32 mouse cellular contexts compared by ENCODE assay signal in the genomic region with DNA sequence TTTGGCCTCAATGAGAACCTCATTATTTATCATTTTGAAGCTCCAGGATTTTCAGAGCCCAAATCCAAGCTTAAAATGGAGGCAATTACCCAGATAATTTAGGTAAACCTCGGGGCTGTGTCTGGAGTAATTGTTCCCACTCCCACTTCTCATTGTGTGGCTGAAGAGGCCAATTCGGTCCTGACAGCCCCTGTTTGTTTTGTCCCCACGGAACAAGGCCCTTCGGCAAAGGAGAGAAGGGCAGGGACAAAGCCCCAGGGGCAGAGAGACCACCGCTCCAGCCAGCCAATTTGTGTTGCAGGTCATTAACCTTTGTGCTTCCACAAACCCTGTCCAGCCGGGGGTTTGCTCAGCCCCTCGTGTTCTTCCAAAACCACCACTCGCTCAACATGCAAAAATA. TPM values are rescaled to one million over a fixed set of nuclear protein-coding genes. Genes with fewer than 3 reads are reported as not detected.
DNase-seq lines count a peak whose midpoint lies in the region; ATAC-seq and TF ChIP-seq lines count a peak whose summit lies in the region.
"Had no signal": no experiment of that assay in that cellular context is flagged by ENCODE, and none has a peak within 500 bp of the region (broad histone marks: within the 10 kb centered on the region; RNA-seq: fewer than 3 reads in every experiment).

No protein-coding gene starts in this region.

- no peaks in the 10 kb centered on the region for H3K9me3 ChIP-seq in forebrain, embryonic 14.5 days (replicated peaks; ENCODE audit: control insufficient read depth, low read length)
- no peaks in the 10 kb centered on the region for H3K9me3 ChIP-seq in forebrain, embryonic 13.5 days (replicated peaks)
- no peaks in the 10 kb centered on the region for H3K9me3 ChIP-seq in ES-E14 (ENCODE audit: control insufficient read depth, insufficient read depth, low read depth, low read length)
- H3K9me3 ChIP-seq: embryonic facial prominence, embryonic 13.5 days; hindbrain, embryonic 15.5 days; liver, embryonic 12.5 days; midbrain, embryonic 12.5 days; neural tube, embryonic 13.5 days had no signal

- in situ Hi-C loops in ES-E14 (cut with MboI; ENCODE audit: low sequenced_read_pairs in 2 of 2, unreplicated experiment in 2 of 2) = loop anchor here (10.0 to 25.0 kb wide), 3 partner anchors 390 to 908 kb away; no protein-coding TSS in a partner anchor

- H3K27me3 ChIP-seq in forebrain, embryonic 14.5 days (replicated peaks; ENCODE audit: control insufficient read depth, insufficient read depth, low read length) = peaks cover 19% of the 10 kb centered on the region
- H3K27me3 ChIP-seq in forebrain, embryonic 13.5 days = peaks cover 53% of the 10 kb centered on the region

- WGBS in forebrain, embryonic 14.5 days = 1% methylated on average over 8 of the region's 8 CpGs
- WGBS in forebrain, embryonic 13.5 days = 2% methylated on average over 8 of the region's 8 CpGs

- H3K4me2 ChIP-seq in forebrain, embryonic 14.5 days (ENCODE audit: low read length) = no peak overlapping the region
- H3K4me2 ChIP-seq in forebrain, embryonic 13.5 days = no peak overlapping the region
- H3K4me2 ChIP-seq: embryonic facial prominence, embryonic 13.5 days; heart, embryonic 11.5 days; hindbrain, embryonic 15.5 days; liver, embryonic 12.5 days; midbrain, embryonic 12.5 days; neural tube, embryonic 13.5 days had no signal

- DNase-seq in forebrain, embryonic 14.5 days (ENCODE audit: low spot score) = peak; percentile 51
- no peak for DNase-seq in ES-E14 (ENCODE audit: low read depth, low spot score)
- peak; percentile 62 for DNase-seq in embryo, embryonic 10.5 days (ENCODE audit: low spot score)
- peak; percentile 55 for DNase-seq in retina, embryonic 14.5 days (ENCODE audit: low spot score)
- DNase-seq in heart, postnatal 10 days = no peak
- DNase-seq in layer of hippocampus, adult 9-11 months = no peak
- DNase-seq: adrenal gland, postnatal 14 days; B cell, adult 2 months; cerebellum, adult 11-12 months; cerebellum, postnatal 10 days; gastrocnemius, postnatal 36 days; heart, adult 18-20 months; heart, postnatal 4 days; kidney, adult 11 months; kidney, postnatal 14 days; liver, postnatal 0 days; lung, postnatal 36 days; right cerebral cortex, postnatal 4 days; thymus, adult 2 months; thymus, postnatal 4 days had no signal

- H3K36me3 ChIP-seq in forebrain, embryonic 14.5 days (ENCODE audit: control insufficient read depth, insufficient read depth, low read length) = no peaks in the 10 kb centered on the region
- H3K36me3 ChIP-seq in forebrain, embryonic 13.5 days (ENCODE audit: poor library complexity, severe bottlenecking) = no peaks in the 10 kb centered on the region
- no peaks in the 10 kb centered on the region for H3K36me3 ChIP-seq in ES-E14 (ENCODE audit: control insufficient read depth, insufficient read depth, low read length, poor library complexity, severe bottlenecking)
- H3K36me3 ChIP-seq: embryonic facial prominence, embryonic 13.5 days; hindbrain, embryonic 15.5 days; liver, embryonic 12.5 days; midbrain, embryonic 12.5 days; neural tube, embryonic 13.5 days had no signal

- no peak for ATAC-seq in forebrain, embryonic 14.5 days
- ATAC-seq in forebrain, embryonic 13.5 days = no peak
- ATAC-seq: inflammation-experienced regulatory T-cells, adult 6 months; liver, embryonic 12.5 days; liver, postnatal 0 days; Patski had no signal

- H3K9ac ChIP-seq in forebrain, embryonic 14.5 days (ENCODE audit: low read length) = no peak overlapping the region
- H3K9ac ChIP-seq in forebrain, embryonic 13.5 days = no peak overlapping the region
- H3K9ac ChIP-seq in ES-E14 (ENCODE audit: insufficient read depth, low read depth, low read length, poor library complexity, severe bottlenecking) = no peak overlapping the region
- H3K9ac ChIP-seq: embryonic facial prominence, embryonic 13.5 days; hindbrain, embryonic 15.5 days; liver, embryonic 12.5 days; liver, postnatal 0 days; midbrain, embryonic 12.5 days; neural tube, embryonic 13.5 days had no signal

- peaks cover 3% of the 10 kb centered on the region; the same call in 1 of the 2 replicates for H3K4me1 ChIP-seq in forebrain, embryonic 14.5 days (ENCODE audit: control insufficient read depth, insufficient read depth, low read length)
- peaks cover 13% of the 10 kb centered on the region for H3K4me1 ChIP-seq in forebrain, embryonic 13.5 days
- peaks cover 0 to 6% of the 10 kb centered on the region in 2 experiments; a peak in 2 of 4 replicates for H3K4me1 ChIP-seq in ES-E14 (ENCODE audit: control insufficient read depth in 2 of 2, insufficient read depth in 2 of 2, low read length in 2 of 2, poor library complexity in 1 of 2)
- H3K4me1 ChIP-seq: hindbrain, embryonic 15.5 days; liver, embryonic 12.5 days; neural tube, embryonic 13.5 days had no signal

- H3K4me3 ChIP-seq in forebrain, embryonic 14.5 days (ENCODE audit: low read depth, low read length) = no peak overlapping the region
- H3K4me3 ChIP-seq in forebrain, embryonic 13.5 days = no peak overlapping the region
- no peak overlapping the region for H3K4me3 ChIP-seq in ES-E14 (ENCODE audit: insufficient read depth in 1 of 2, low read depth in 1 of 2, low read length in 2 of 2, poor library complexity in 1 of 2, severe bottlenecking in 1 of 2)
- H3K4me3 ChIP-seq: embryonic facial prominence, embryonic 13.5 days; hindbrain, embryonic 15.5 days; liver, embryonic 12.5 days; midbrain, embryonic 12.5 days; neural tube, embryonic 13.5 days had no signal

- intact Hi-C loops in heart, postnatal 10 days (cut with DNase I) = no loop called here

- H3K27ac ChIP-seq in forebrain, embryonic 14.5 days (ENCODE audit: low read depth, low read length) = no peak overlapping the region
- H3K27ac ChIP-seq in forebrain, embryonic 13.5 days = no peak overlapping the region
- peak overlapping the region; percentile 18 for H3K27ac ChIP-seq in ES-E14 (ENCODE audit: insufficient read depth, low read depth, low read length, poor library complexity, severe bottlenecking)
- H3K27ac ChIP-seq: embryonic facial prominence, embryonic 13.5 days; hindbrain, embryonic 15.5 days; liver, embryonic 12.5 days; midbrain, embryonic 12.5 days; neural tube, embryonic 13.5 days had no signal

TF ChIP-seq in ES-E14, 5 proteins besides CTCF, POLR2A, EP300 and RAD21:
- TF ChIP-seq MAFK (IDR thresholded peaks at IDR 0.05; ENCODE audit: insufficient read depth, low read depth, low read length) (no peak), HCFC1 (IDR thresholded peaks at IDR 0.05; ENCODE audit: borderline replicate concordance, insufficient read depth, low read length) (no peak), ZC3H11A (IDR thresholded peaks at IDR 0.05; ENCODE audit: borderline replicate concordance, low read depth, low read length) (no peak), ZNF384 (IDR thresholded peaks at IDR 0.05; ENCODE audit: low read depth, low read length) (no peak), CHD2 (IDR thresholded peaks at IDR 0.05; ENCODE audit: low read depth, low read length) (no peak)
TF ChIP-seq in ES-E14: peak in this region for 0.

RNA-seq across cellular contexts. Expression of a gene that starts 24.4 kb away (rescaled TPM):
- 1.7 and 2.8 TPM in 2 replicates for polyA plus RNA-seq in forebrain, embryonic 14.5 days (2014; fragmentation: Nextera tagmentation; extraction: Ambion mirVana)
- 1.4 and 1.7 TPM in 2 replicates for polyA plus RNA-seq in forebrain, embryonic 13.5 days (2015; fragmentation: Nextera tagmentation; extraction: Ambion mirVana)
- 30.5 and 47.9 TPM in 2 replicates for total RNA-seq in ES-E14 (2012; rRNA removed)
- 10 to 100 TPM; 18.8 to 20.4 TPM for total RNA-seq in heart, postnatal 10 days (2021)
- total RNA-seq: common myeloid progenitor, adult 5-6 weeks; megakaryocyte, adult 5-6 weeks; MEL had no signal
- polyA plus RNA-seq: Patski had no signal

Comparison
In these comparisons a context has a peak if more than half of its experiments do, and no peak if none do; other contexts are left out.
1. DNase-seq: peak in forebrain, embryonic 14.5 days (single experiment), embryo, embryonic 10.5 days (single experiment) and retina, embryonic 14.5 days (single experiment); none in ES-E14 (single experiment), heart, postnatal 10 days (0 of 2) and layer of hippocampus, adult 9-11 months (single experiment).